Mouse (Mus musculus): ENCODE measurements around the gene Fbxo34.
A peak's percentile ranks its signal among the peaks of the same experiment; 100 is the strongest.

Fbxo34 gene

DNA sequence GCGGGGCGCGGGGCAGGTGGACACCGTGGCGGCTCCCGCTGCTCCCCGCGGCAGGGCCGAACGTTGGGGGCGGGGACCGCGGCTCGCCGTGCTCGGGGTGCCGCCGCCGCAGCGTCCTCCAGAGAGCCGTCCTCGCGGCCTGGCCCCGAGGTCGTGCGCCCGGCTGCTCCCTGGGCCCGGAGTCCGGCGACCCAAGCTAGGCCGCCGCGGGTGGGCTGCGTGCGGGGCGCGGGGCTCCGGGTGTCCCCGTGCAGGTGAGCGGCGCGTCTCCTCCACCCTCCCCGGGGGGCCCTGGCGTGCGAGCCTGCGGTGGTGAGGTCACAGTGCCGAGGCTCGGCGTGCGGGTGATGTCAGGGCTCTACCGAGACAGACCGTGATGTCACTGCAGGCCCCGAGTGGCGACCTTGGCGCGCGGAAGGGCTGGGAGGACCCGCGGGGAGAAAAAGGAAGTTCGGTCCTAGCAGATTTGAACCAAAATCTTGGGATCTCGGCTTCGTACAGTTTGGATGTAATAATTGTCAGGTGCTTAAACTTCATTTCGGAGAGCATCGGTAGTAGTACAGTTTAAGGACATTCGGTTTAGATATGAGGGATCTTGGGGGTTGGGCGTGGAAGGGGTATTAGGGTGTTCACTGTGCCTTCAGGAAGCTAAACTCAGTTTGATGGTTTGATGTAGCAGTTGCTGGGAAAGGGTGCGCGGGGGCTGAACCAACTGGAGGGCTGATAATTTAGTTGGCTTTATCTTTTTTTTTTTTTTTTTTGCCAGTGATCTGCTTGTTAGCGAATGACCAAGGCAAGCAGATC is 22.7 kb downstream of the Fbxo34 start:
- DNase-seq (ENCODE audit: low spot score), result peak; percentile 12

DNA sequence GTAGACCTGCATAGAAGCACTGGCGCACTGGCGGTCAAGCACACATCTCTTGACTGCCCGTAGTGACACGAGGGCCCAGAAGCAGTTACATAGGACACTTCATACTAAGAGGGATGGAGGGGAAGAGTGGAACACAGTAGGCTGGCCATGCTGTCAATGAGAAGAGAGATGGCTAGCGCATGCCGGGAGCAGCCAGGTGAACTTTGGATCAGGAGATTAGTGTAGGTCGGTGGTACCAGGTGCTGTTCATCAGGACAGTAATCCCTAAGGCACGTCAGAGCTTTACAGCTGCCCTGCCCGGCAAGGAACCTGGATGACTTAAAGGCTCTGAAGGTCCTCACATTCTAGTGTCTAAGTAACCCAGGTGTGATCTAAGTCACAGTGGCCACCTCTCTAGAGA is 23.7 kb downstream of the Fbxo34 start:
- no peak for DNase-seq (ENCODE audit: low spot score)

DNA sequence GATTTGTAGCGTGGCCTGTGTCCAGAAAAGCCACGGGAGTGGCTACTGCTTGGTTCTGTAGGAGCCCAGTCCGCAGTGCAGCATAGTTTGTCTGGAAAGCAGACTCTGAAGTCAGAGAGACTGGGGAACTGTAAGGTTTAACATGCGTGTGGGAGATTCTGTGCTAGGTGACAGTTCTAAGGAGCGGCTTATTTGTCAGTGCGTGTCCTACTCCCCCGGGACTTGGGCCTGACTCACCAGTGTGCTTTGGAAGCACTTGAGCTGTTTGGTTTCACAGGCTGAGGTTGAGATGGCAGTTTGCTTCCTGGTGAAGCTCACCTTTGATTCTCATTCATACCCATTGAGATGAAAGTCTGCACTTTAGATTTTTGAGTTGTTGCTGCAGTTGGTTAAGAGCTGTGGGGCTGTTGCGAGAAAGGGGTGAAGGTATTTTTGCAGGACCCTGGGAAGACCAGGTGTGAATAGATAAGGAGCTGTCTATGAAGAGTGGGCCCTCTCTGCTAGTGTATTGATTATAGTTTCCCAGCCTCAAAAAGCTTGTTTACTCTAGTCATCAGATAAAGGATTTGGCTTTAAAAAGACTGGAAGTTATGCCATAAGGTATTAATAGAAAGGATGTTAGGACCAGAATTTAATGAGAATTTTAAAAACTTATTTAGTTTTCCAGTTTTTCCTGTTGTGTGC is 24.5 kb downstream of the Fbxo34 start:
- peak; percentile 8 for DNase-seq (ENCODE audit: low spot score)

DNA sequence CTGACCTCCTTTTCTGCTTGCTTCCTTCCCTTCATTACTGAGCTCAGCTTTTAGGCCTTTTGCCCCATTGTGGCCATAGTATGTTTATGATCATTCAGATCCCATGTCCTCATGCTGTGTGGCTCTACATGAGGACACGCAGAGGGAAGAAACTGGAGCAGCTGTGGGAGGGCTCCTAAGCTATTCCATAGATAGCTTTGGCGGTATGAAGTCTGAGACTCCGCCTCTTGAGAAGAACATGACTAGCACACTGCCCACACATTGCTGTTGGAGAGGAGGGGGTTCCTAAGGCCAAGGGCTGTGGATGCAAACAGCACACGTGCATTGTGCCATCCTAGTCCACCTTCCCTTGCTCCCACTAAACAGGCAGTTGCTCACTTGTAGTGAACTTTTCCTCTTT is 26.0 kb downstream of the Fbxo34 start:
- DNase-seq (ENCODE audit: low spot score), result no peak

DNA sequence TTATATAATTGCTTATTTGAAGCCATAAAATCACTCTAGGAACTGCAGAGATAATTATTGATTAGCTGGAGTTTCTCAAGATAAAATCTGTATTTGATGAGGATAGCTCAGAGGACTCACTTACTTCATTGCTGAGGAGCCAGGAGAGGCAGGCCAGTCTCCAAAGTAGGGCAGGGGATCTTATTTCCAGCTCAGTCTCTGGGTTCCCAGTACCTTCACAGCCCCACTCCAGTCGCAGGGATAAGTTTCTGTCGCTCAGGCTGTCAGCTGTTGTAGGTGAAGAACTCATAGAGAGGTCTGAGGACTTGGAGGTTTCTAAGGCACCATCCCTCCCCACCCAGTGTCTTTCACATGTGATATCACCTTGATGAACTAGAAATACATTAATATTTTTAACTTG is 27.5 kb downstream of the Fbxo34 start:
- no peak for DNase-seq (ENCODE audit: low spot score)

DNA sequence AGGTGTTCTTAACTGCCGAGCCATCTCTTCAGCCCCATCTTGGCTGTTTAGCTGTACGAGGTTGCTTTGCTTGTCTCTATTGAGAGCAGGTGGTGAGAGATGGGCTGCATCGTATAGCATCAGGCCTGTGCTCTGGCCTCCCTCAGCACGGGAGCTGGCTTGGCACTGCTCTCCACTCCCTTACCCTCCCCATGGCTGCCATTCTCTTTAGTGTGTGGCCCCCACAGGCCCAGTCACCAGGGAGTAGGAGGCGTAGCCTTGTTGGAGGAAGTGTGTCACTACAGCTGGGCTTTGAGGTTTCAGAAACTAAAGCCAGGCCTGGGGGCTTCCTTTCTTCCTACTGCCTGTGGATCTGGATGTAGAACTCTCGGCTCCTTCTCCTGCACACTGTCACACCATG is 32.0 kb downstream of the Fbxo34 start:
- no peak for DNase-seq (ENCODE audit: low spot score)

DNA sequence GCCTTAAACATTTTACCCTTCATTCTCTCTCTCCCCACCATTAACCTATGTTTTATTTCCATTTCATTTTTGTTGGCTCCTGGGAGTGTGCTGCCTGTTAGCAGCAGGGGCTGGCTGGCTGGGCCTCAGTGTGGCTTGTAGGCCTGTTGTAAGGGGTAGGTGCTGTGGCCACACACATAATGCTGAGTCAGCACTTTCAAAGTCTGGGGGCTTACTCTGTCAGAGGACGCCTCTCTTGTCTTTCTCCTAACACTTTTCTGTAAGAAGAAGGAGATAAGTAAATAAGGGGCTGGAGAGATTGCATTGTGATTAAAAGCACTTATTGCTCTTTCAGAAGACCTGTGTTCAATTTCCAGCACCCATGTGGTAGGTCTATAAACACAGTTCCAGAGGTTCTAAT is 32.9 kb downstream of the Fbxo34 start:
- no peak for DNase-seq (ENCODE audit: low spot score)

DNA sequence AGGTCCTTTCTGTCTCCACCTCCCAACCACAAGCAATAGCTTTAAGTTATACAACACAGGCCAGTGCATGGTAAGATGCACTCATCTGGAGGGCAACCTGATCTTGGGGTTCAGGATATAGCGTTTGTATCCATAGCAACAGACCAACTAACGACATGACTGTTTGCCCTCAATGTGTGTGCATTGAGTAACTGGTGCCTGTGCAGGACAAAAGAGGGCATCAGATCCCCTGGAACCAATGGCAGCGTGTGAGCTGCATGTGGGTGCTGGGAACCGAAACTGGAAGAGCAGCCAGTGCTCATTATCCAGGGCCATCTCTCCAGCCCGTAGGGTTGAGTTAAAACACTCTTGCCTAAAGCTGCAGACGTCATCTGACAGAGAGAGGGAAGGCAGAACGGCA is 38.5 kb downstream of the Fbxo34 start:
- DNase-seq (ENCODE audit: low spot score), result no peak

DNA sequence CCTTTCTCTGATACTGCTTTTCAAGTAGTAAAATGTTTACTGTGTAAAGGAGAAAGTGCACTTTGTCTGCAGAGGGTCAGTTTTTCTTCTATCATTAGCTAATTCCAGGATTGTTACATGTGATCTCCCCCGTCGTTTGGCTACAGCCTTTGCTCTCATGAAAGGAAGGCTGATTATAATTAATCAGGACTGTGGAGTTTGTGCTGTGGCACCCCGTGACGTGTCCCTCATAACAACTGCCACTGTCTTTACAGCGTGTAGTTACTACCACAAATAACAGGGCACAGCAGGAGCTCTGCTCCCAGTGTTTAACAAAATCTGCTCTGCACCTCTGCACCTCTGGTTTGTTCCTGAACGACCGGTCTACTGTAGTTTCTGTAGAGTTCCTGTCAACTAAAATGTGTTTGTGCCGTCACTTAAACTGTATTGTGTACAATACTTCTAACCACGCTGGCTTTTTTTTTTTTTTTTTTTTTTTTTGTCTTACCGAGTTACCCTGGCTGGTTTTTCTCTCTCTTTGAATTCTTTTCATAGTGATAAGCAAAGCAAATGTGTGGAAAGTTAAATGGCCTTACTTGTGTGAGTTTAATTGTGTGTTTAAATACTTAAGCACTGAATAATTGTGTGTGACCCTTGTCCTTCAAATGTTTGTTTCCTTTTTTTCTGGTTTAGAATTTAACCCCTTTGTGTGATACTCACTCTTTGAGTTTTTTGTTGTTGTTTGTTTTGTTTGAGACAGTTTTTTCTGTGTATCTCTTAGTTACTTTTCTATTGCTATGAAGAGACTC is 39.3 kb downstream of the Fbxo34 start:
- DNase-seq (ENCODE audit: low spot score), result no peak

DNA sequence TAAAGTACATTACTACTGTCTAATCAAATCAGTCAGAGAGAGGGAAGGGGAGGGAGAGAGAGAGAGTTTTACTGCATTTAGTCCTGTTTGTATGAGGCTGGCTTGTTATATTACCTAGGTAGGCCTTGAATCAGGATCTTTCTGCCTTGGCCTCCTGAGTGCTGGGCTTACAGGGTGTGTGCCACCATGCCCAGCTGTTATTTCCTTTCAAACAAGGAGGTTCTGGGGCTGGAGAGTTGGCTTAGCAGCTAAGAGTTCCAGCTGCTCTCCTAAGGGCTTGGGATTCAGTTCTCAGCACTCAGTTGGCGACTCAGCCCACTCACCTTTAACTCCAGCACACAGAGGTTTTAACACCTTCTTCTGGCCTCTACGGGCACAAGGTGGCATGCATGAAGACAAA is 40.5 kb downstream of the Fbxo34 start:
- no peak for DNase-seq (ENCODE audit: low spot score)

DNA sequence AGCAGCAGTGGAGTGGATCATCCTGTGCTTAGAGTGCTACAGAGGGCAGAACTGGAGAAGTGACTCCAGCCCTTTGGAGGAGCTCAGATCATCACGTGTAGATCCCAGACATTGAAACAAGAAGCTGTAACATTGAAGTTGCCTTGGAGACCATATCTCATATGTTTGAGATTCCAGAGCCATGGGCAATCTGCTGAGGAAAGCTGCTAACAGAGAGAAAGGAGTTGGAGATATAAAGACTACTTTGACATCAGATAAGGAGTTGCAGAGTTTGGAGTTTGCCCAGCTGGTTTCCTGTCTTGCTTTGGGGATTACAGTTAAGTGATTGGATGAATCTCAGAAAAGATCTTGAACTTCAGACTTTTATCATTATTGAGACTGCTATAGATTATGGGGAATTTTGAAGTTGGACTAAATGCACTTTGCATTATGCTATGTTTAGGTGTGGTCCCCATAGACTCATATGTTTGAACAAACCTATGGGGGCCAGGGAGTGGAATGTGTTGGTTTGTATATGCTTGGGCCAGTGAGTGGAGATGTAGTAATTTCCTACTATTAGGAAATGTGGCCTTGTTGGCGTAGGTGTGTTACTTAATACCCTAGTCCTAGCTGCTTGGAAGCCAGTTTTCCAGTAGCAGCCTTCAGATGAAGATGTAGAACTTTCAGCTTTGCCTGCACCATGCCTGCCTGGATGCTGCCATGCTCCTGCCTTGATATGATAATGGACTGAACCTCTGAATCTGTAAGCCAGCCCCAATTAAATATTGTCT is 43.6 kb downstream of the Fbxo34 start:
- DNase-seq (ENCODE audit: low spot score), result no peak

DNA sequence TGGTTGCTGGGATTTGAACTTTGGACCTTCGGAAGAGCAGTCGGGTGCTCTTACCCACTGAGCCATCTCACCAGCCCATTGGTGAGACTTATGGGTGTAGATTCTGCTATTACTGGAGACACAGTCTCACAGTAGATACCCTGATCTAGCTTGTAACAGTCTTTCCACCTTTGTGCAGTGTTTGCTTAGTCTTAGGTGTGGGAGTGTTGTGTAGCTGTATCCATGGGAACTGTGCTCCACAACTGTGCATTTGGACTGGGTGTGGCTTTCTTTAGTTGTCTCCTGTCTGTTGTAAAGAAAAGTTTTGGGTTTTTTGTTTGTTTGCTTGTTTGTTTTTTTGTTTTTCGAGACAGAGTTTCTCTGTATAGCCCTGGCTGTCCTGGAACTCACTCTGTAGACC is 45.7 kb downstream of the Fbxo34 start:
- DNase-seq (ENCODE audit: low spot score), result no peak

DNA sequence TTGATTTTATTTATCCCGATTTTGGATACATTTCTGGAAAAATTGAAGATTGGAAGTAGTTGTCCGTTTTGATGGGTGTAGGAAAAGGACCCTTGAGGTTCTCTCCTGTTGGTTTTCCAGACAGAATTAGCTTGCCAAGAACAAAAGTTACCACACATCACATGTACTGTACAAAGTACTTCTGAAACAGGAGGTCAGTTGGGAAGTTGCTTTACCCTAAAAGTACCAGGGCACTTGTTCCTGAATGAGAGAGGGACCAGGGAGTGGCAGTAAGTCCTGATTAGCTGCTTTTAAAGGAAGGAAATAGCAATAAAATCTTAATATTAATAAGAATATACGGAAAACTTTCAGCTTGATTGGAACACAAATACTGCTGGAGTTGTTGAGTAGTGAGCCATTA is 46.9 kb downstream of the Fbxo34 start:
- DNase-seq (ENCODE audit: low spot score), result no peak

DNA sequence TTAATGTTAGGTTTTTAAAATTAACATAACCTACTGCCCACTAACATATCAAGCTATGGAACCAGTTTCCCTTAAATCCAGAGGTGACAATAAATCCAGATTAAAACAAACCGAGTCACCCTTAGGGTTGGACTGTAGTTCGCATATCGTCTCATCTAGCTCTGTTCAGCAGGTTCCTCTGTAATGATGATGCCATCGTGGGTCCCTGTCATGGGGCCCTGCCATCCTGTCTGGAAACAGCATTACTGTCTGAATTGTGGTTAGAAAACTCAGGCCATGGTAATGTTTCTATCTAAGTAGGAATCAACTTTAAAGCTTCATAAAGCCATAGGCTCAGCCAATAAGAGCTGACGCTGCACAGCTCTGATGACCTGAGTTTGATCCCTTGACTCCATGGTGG is 48.4 kb downstream of the Fbxo34 start:
- no peak for DNase-seq (ENCODE audit: low spot score)

DNA sequence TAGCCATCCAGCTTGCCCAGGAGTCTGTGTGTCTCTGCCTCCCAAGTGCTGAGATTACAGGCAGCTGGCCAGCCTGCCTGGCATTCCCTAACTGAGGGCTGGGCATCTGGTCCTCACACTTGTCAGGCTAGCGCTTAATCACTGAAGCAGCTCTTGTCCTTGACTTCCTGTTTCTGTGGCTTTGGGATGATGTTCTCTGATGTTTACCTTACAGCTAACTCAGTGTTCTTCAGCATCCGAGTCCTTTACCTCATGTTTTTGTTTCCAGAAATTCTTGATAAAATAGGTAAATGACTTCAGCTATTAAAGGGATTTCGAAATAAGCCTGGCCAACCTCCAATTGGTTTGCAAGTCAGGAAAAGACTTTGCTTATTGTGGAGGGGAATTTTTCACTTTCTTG is 53.8 kb downstream of the Fbxo34 start:
- DNase-seq (ENCODE audit: low spot score), result peak; percentile 42

DNA sequence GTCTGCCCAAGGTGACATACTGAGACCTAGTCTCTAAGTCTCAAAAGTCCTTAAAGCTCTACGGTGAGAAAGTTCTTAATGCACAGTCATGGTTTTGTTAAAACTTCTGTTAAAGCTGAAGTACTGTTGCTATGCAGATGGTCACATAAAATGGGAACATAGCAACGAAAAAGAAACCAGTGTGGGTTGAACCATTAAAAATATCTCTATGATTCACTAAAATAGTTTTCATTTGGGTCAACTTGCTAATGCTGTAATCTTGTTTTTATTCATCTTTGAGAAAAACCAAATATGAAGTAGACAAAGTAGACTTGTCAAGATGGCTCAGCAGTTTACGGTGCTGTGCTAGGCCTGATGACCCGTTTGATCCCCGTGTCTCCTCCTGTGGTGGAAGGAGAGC is 56.5 kb downstream of the Fbxo34 start:
- DNase-seq (ENCODE audit: low spot score), result no peak

DNA sequence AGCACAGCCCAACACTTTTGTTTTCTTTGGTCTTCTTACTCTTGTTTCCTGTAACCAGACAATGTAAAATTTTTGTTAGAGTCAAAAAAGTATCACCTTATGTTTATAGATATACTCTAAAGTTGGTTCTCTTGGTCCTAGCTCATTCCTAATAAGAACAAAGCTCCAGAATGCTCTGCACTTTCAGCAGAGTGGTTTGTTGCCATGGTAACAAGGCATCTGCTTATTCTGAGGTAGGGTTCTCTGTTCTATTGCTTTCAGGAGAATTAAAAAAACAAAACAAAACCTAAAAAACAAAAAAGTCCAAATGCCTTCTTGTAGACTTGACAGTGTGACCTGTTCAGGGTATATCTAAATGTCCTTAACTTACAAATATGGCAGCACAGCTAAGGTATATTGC is 57.8 kb downstream of the Fbxo34 start:
- no peak for DNase-seq (ENCODE audit: low spot score)

DNA sequence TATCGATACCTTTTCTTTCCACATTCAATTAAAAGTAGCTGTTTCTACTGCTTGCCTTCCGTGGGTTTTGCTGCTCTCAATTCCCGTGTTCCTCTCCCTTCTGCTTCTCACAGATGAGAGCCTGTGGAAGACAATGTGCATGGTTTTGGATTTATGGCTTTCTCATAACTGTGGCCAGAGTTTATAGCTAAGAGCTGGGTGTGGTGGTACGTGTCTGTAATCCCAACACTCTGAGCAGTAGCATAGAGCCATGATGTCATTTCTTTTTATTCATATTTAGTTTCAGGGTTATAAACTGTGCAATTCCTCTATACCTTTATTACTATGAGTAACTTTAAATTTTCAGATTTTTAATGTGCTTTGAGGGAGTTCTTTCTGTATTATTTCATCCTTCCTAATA is 60.0 kb downstream of the Fbxo34 start:
- DNase-seq (ENCODE audit: low spot score), result no peak

DNA sequence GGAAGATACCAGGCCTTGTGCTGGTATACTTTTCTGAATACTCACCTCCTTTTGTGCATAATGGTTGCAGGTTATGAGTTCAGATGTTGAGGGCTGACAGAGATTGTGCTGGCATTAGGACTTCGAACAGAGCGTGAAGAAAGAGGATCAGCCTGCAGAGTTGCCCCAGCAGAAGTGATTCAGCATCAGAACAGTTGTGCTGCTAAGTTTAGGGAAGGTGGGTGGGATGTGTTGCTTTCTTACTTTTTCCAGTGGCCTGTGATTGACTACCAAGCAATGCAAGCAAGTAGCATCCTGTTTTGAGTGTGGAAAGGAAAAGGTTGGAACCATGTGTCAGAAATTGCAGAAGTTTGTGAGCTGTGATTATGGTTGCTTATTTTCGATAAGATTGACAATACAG is 63.4 kb downstream of the Fbxo34 start:
- no peak for DNase-seq (ENCODE audit: low spot score)

DNA sequence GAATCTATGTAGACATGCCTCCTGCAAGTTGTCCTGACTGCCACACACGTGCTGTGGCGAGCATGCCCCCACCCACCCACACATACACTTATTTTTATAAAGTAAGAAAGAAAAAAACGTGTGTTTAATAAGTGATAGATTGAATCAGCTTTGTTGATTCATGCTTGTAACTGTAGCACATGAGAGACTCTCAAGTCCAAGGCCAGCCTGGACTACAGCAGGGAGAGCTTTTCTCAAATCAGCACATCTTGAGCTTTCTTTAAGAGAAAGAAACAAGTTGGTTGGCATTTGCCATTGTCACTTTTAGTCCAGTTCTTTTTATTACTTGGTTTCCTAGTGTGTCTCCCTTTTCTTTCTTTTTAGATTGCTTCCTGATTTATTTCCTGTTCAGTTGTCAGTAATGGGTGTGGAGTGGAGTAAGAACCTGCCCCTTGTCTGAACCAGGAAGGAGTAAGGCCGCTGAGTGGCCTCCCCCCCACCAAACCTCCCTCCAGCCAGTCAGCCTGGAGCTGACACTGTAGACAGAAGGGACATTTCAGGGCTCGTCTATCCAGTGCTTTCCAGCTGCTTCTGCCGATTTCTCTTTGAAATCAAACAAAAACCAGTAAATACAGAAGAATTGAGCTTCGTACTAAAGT is 64.7 kb downstream of the Fbxo34 start:
- DNase-seq (ENCODE audit: low spot score), result peak; percentile 39

DNA sequence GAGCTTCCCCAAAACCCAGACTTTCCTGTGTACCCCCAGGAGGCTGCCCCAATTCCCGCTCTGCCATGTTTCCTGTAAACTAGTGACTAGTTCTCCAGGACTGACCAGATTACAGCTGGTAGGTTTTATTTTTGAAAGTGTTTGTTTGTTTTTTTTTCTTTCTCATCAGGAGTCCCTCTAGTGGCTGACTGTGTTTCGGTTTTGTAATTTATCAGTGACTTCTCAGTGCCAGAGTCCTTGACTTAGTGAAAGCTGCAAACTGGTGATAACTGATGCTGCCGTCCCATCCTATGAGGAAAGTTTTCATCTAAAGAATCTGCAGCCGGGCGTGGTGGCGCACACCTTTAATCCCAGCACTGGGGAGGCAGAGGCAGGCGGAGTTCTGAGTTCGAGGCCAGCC is 65.4 kb downstream of the Fbxo34 start:
- DNase-seq (ENCODE audit: low spot score), result peak; percentile 29

DNA sequence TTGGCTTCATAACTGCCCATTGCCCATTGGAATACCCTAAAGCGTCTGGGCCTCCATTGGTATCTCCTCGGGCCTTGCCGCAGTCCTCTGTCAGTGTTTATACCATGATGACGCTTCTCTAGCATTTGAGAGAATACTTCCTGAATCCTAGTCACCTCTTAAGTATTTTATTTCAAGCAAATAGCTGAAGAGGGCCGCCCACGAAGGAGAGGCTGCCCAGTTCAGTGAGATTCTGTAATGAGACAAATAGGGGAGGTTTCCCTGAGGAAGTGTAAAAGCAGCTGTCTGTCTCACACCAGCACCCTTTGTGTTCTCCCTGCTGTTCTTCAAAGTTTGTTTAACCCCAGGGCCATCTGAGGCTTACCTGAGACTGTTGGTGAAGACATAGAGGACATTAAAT is 66.5 kb downstream of the Fbxo34 start:
- no peak for DNase-seq (ENCODE audit: low spot score)

All from adipocyte (in vitro differentiated cells).